Mouse (Mus musculus): ENCODE data around the gene Arhgdib. TPM values are rescaled to one million over a fixed set of nuclear protein-coding genes. Genes with fewer than 3 reads are reported as not detected.

Arhgdib gene
- polyA plus RNA-seq, 1 experiment, result 10.5 TPM

- no peaks in the 10 kb centered on the region for H3K4me1 ChIP-seq (ENCODE audit: control insufficient read depth, insufficient read depth, low read length)
- H3K4me3 ChIP-seq (replicated peaks; ENCODE audit: insufficient read depth, low read depth, low read length), result no peak overlapping the region
- TF ChIP-seq POLR2A (IDR thresholded peaks at IDR 0.05; ENCODE audit: borderline replicate concordance, insufficient read depth, low read length) (no peak), CTCF (IDR thresholded peaks at IDR 0.05; ENCODE audit: borderline replicate concordance, insufficient read depth, low read depth, low read length) (no peak)
- no peak overlapping the region for H3K27ac ChIP-seq (ENCODE audit: insufficient read depth, low read length)
- H3K27me3 ChIP-seq (ENCODE audit: control insufficient read depth, insufficient read depth, low read length), result no peaks in the 10 kb centered on the region
- 61% methylated on average over 8 of the region's 8 CpGs for WGBS
- DNase-seq, result no peak
Observed at GRCm38 (mm10) chr6:136903885-136904470, 37.7 kb downstream of the Arhgdib start.

- H3K4me1 ChIP-seq (ENCODE audit: control insufficient read depth, insufficient read depth, low read length), result no peaks in the 10 kb centered on the region
- no peak overlapping the region for H3K4me3 ChIP-seq (replicated peaks; ENCODE audit: insufficient read depth, low read depth, low read length)
- H3K27ac ChIP-seq (ENCODE audit: insufficient read depth, low read length), result no peak overlapping the region
- whole genome bisulfite sequencing, result 88% methylated on average over 9 of the region's 9 CpGs
- DNase-seq, result no peak
- H3K27me3 ChIP-seq (ENCODE audit: control insufficient read depth, insufficient read depth, low read length), result no peaks in the 10 kb centered on the region
- TF ChIP-seq POLR2A (IDR thresholded peaks at IDR 0.05; ENCODE audit: borderline replicate concordance, insufficient read depth, low read length), result no peak
- no peak for TF ChIP-seq CTCF (IDR thresholded peaks at IDR 0.05; ENCODE audit: borderline replicate concordance, insufficient read depth, low read depth, low read length)
Observed at GRCm38 (mm10) chr6:136902527-136902926, 39.2 kb downstream of the Arhgdib start.

GRCm38 (mm10) chr6:136901010-136901409 is 40.7 kb downstream of the Arhgdib start:
- H3K4me1 ChIP-seq (ENCODE audit: control insufficient read depth, insufficient read depth, low read length), result no peaks in the 10 kb centered on the region
- H3K4me3 ChIP-seq (replicated peaks; ENCODE audit: insufficient read depth, low read depth, low read length), result no peak overlapping the region
- TF ChIP-seq CTCF (IDR thresholded peaks at IDR 0.05; ENCODE audit: borderline replicate concordance, insufficient read depth, low read depth, low read length) (no peak), POLR2A (IDR thresholded peaks at IDR 0.05; ENCODE audit: borderline replicate concordance, insufficient read depth, low read length) (no peak)
- no peaks in the 10 kb centered on the region for H3K27me3 ChIP-seq (ENCODE audit: control insufficient read depth, insufficient read depth, low read length)
- 85% methylated on average over 2 of the region's 2 CpGs for WGBS
- H3K27ac ChIP-seq (ENCODE audit: insufficient read depth, low read length), result no peak overlapping the region
- no peak for DNase-seq

GRCm38 (mm10) chr6:136900369-136901009 is 41.2 kb downstream of the Arhgdib start:
- no peak overlapping the region for H3K27ac ChIP-seq (ENCODE audit: insufficient read depth, low read length)
- no peak for DNase-seq
- TF ChIP-seq POLR2A (IDR thresholded peaks at IDR 0.05; ENCODE audit: borderline replicate concordance, insufficient read depth, low read length), result no peak
- TF ChIP-seq CTCF (IDR thresholded peaks at IDR 0.05; ENCODE audit: borderline replicate concordance, insufficient read depth, low read depth, low read length), result no peak
- H3K4me1 ChIP-seq (ENCODE audit: control insufficient read depth, insufficient read depth, low read length), result no peaks in the 10 kb centered on the region
- 79% methylated on average over 4 of the region's 4 CpGs for WGBS
- no peaks in the 10 kb centered on the region for H3K27me3 ChIP-seq (ENCODE audit: control insufficient read depth, insufficient read depth, low read length)
- no peak overlapping the region for H3K4me3 ChIP-seq (replicated peaks; ENCODE audit: insufficient read depth, low read depth, low read length)

- Histone ChIP-seq H3K4me1 (ENCODE audit: control insufficient read depth, insufficient read depth, low read length) (no peaks in the 10 kb centered on the region), H3K27ac (ENCODE audit: insufficient read depth, low read length) (no peak overlapping the region), H3K27me3 (ENCODE audit: control insufficient read depth, insufficient read depth, low read length) (no peaks in the 10 kb centered on the region), H3K4me3 (replicated peaks; ENCODE audit: insufficient read depth, low read depth, low read length) (no peak overlapping the region)
- TF ChIP-seq POLR2A (IDR thresholded peaks at IDR 0.05; ENCODE audit: borderline replicate concordance, insufficient read depth, low read length), result no peak
- TF ChIP-seq CTCF (IDR thresholded peaks at IDR 0.05; ENCODE audit: borderline replicate concordance, insufficient read depth, low read depth, low read length), result no peak
- no peak for DNase-seq
- 83% methylated on average over 2 of the region's 2 CpGs for WGBS
Observed at GRCm38 (mm10) chr6:136898954-136899353, 42.7 kb downstream of the Arhgdib start.

- TF ChIP-seq POLR2A (IDR thresholded peaks at IDR 0.05; ENCODE audit: borderline replicate concordance, insufficient read depth, low read length) (no peak), CTCF (IDR thresholded peaks at IDR 0.05; ENCODE audit: borderline replicate concordance, insufficient read depth, low read depth, low read length) (no peak)
- Histone ChIP-seq H3K27ac (ENCODE audit: insufficient read depth, low read length) (no peak overlapping the region), H3K4me1 (ENCODE audit: control insufficient read depth, insufficient read depth, low read length) (no peaks in the 10 kb centered on the region), H3K4me3 (replicated peaks; ENCODE audit: insufficient read depth, low read depth, low read length) (no peak overlapping the region), H3K27me3 (ENCODE audit: control insufficient read depth, insufficient read depth, low read length) (no peaks in the 10 kb centered on the region)
- WGBS, result 51% methylated on average over 4 of the region's 4 CpGs
- no peak for DNase-seq
Observed at GRCm38 (mm10) chr6:136898222-136898621, 43.5 kb downstream of the Arhgdib start.

GRCm38 (mm10) chr6:136897789-136898188 is 43.9 kb downstream of the Arhgdib start:
- WGBS, result 90% methylated on average over 4 of the region's 4 CpGs
- no peaks in the 10 kb centered on the region for H3K4me1 ChIP-seq (ENCODE audit: control insufficient read depth, insufficient read depth, low read length)
- no peak for DNase-seq
- no peak for TF ChIP-seq POLR2A (IDR thresholded peaks at IDR 0.05; ENCODE audit: borderline replicate concordance, insufficient read depth, low read length)
- no peak for TF ChIP-seq CTCF (IDR thresholded peaks at IDR 0.05; ENCODE audit: borderline replicate concordance, insufficient read depth, low read depth, low read length)
- H3K27ac ChIP-seq (ENCODE audit: insufficient read depth, low read length), result no peak overlapping the region
- no peak overlapping the region for H3K4me3 ChIP-seq (replicated peaks; ENCODE audit: insufficient read depth, low read depth, low read length)
- no peaks in the 10 kb centered on the region for H3K27me3 ChIP-seq (ENCODE audit: control insufficient read depth, insufficient read depth, low read length)
